Mouse (Mus musculus) left cerebral cortex, postnatal 36 days (tissue): ENCODE measurements around the gene Ptprn2. TPM values are rescaled to one million over a fixed set of nuclear protein-coding genes. Genes with fewer than 3 reads are reported as not detected.
"Not testable (repeated sequence)": the region's sequence is repeated elsewhere in the genome, so short reads cannot be mapped to it uniquely, and the experiment has no call there.

Experiments used
- DNase-seq, 2 experiments: peaks; one replicate each; pipeline ENCODE4 v3.0.0; 2021 to 2022; ENCODE audit warnings: low spot score in 2 of 2, mixed read lengths in 1 of 2
- intact Hi-C: fragments of 180-260 bp; cut with DNase I; formaldehyde crosslinking; loops from one replicate; pipeline ENCODE4 v1.15.1; 2025
- total RNA-seq, 2 experiments: library from RNA; stranded (reverse); gene quantifications; 2 replicates each; pipeline ENCODE4 v1.2.3; 2021

The Ptprn2 gene
- total RNA-seq, 2 experiments from 2014 or later: 356 to 375 TPM

DNA sequence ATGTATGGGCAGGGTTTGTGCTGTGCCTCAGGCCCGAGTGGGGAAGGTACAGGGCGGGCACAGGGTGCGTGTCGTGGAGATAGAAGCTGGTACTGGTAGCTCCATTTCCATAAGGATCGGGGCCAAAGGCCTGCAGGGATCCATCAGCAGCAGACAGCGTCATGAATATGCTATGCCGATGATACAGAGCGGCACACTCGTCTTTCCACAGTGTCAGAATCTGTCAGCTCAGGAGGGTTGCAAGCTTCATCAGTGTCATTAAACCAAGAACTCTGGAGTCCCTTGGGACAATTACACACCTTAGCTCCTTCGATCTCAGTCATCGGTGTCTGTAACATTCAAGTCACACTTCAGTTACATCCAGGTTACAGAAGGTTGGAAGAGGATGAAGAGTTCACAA is 15.1 kb downstream of the Ptprn2 start:
- DNase-seq: no peak
- intact Hi-C loops: no loop called here

DNA sequence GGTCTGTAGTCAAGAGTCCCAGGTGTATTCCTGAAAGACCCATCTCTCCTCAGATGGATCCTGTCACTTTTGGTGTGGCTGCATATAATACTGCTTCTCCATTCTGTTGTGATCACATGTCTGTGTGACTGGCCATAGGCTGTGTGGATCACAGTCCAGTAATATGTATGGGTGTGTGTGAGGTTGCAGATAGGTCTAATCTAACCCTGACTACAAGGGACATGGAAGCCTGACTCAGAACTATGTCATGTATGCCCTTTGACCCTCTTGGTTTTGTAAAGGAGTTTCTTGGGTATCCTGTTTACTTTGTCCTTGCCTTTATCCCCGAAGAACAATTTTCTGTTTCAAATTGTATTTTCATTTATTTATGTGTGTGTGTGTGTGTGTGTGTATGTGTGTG is 27.0 kb downstream of the Ptprn2 start:
- intact Hi-C loops: no loop called here
- DNase-seq: no peak

DNA sequence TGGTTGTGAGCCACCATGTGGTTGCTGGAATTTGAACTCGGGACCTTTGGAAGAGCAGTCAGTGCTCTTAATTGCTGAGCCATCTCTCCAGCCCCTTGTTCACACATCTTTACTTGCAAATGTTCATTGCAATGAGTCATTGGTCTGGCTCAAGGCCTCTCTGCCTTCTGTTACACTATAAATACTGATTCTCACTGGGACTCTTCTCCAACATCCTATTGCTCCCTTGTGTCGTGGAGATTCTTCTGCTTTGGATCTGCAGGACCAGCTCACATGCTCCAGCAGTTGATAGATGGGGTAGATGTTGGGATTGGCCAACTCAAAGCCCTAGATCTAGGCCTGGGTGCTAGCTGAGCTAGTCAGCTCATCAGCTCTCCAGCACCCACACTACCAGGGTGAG is 28.3 kb downstream of the Ptprn2 start:
- DNase-seq, intact Hi-C loops: not testable (repeated sequence)

DNA sequence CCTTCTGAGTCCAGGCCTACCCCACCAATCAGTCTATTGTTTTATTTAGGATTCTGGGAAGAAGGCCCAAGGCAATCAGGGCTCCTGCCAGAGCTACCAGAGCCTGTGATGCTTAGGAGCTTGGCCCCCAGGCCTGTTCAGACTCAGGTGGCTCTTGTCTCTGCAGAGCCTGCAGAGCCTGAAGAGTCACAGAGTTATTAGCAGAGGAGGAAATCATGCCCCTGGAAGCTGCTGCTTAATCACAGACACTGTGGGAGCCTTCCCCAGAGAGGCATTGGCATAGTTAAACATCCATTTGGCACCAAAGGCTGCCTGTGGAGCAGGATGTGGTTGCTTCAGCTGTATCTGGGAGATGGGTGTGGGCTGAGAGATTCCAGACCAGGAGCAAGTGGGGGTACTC is 30.3 kb downstream of the Ptprn2 start:
- intact Hi-C loops: no loop called here
- DNase-seq: no peak

DNA sequence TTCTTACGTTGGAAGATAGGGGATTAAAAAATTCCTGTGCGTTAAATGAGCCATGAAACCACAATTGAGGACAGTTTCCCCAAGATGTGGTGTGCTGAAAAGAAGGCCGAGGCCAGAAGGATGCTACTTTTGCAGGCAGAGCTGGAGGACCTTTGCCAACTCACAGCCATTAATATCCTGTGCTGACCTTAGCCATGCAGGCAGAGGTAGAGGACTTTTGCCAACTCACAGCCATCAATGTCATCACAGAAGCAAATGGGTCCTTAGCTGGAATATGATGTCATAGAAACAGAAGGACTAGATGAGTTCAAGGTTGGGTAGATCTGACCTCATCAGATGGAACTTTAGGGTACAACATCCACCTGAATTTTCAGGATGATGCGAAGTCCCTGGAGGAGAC is 43.3 kb downstream of the Ptprn2 start:
- intact Hi-C loops: no loop called here

DNA sequence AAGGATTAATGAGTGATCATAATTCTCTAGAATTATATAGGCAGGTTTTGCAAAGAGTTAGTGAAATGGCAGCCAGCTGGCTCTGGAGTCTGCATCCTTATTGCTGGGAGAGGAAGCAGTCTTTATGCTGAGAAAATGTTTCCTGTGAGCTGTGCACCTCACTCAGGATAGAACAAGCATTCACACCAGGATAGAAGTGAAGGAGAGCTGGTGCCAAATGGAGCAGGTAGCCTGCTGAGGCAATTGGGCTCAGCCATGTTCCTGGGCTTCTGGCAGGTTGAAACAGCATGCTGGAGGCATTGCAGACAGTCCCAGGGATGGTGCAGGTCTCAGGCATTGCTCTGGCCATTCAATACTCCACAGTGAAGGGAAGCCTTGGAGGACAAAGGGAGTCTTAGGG is 47.8 kb downstream of the Ptprn2 start:
- DNase-seq: no peak

More for the DNA sequence above, 43.3 kb downstream of the Ptprn2 start:
- no peak for DNase-seq

DNA sequence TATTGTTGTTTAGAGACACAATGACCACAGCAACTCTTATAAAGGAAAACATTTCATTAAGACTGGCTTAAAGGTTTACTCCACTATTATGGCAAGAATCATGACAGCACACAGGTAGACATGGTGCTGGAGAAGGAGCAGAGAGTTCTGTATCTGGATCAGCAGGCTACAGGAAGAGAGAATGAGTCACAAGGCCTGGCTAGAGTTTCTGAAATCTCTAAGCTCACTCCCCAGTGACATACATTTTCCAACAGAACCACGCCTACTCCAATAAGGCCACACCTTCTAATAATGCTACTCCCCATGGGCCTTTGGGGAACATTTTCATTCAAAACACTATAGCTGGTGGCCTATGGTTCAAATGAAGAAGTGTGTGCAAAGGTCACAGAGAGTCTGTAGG is 53.8 kb downstream of the Ptprn2 start:
- intact Hi-C loops: no loop called here
- no peak for DNase-seq

More for the DNA sequence above, 47.8 kb downstream of the Ptprn2 start:
- intact Hi-C loops: no loop called here

DNA sequence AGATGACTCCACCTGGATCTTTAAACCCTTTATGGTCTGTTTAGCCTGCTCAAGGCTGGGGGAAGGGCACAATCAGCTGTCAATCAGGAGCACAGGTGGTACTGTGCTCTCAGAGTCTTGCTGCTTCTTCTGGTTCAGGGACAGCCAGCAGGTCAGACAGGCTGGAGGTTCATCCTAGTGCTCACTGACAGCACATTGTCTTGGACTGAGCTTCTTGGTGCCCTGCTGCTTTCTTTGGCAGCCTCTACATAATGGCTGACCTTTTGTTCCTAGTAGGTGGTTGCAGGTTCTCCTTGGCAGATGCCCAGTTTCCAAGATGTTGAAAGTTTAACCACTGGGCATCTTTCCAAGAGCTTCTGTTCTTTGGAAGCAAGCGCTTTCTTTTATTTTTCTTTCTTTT is 55.1 kb downstream of the Ptprn2 start:
- intact Hi-C loops: no loop called here
- no peak for DNase-seq

DNA sequence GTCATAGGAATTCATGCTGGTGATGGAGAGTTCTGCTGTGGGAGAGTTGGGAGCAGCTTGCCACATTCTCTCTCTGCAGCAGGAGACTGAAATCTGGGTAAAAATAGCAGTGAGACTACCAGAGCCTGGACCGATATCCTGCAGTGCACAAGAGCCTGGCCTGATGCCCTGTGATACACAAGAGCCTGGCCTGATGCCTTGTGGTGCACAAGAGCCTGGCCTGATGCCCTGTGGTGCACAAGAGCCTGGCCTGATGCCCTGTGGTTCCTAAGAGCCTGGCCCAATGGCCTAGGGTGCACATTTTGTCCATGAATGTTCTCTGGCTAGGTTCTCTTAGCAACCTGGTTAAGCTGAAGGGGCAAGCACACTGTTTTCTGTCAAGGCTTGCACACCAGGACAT is 64.5 kb downstream of the Ptprn2 start:
- intact Hi-C loops: no loop called here
- DNase-seq: peak; percentile 47 to 48

DNA sequence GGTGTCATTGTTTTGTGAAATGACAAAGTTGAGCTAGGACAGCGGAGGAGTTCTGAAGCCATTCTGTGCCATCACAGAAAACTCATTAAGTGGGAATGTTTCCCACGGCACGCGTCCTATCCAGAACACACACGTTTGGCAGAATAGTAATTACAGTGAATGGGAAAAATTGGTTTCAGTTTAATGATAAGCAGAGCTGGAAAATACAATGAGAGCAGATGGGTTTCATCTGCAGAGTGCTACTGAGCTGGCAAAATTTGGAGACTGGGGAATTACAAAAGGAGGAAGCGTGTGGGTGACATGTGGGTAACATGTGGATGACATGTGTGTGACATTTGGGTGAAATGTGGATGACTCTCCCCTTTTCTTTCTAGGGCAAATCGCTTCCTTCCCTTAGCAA is 66.0 kb downstream of the Ptprn2 start:
- intact Hi-C loops: no loop called here
- no peak for DNase-seq

DNA sequence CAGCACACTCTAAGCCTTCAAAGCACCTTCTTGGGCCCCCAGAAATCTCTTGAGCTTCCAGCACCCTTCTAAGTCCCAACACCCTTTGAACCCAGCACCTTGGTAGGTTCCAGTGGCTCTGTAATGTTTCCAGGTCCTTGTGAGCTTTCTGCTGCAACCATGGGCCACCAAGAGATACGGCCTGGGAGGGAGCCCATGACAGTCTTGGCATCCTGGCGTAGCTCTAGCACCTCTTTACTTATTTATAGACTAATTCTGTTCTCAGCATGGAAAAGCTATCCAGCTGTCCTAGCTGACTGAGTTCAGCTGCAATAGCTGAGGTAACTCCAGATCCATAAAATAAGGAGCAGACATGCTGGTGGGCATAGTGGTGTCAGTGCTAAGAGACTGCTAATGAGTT is 66.8 kb downstream of the Ptprn2 start:
- no peak for DNase-seq
- intact Hi-C loops: no loop called here

DNA sequence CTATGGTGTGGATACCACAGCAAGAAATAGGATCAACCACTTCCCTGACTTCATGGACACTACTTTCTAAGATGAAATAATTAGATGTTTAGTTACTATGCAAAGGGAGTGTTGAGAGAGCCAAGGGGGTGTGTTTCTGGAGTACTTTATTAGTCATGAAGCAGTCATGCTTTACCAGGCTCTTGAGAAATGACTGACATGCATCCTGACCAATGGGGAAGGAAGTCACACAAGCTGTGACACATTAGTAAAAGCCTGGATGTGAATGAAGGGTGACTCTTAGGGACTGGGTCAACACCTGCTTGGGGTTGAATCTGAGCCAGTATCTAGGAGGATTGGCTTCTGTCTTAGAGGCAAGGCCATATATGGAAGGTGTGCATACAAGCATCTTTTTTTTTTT is 67.8 kb downstream of the Ptprn2 start:
- no peak for DNase-seq
- intact Hi-C loops: no loop called here

DNA sequence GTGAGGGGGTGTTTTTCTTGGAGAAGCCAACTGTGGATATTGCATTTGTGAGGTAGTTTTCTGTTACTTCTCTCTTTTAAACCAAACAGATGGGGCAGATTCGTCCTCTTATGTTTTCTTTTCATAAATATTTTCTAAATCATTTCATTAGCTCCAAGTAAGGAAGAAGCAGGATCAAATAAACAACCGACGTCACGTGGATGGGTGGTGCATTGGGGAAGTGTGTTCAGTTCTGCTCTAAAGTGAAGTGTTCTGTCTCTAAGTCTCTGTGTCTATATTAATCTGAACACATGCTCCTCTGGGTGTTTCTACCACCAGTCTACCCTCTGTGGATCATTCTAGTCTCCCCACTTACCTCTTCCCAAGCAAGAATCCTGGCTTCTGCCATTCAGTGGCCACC is 70.4 kb downstream of the Ptprn2 start:
- DNase-seq: no peak
- intact Hi-C loops: no loop called here

DNA sequence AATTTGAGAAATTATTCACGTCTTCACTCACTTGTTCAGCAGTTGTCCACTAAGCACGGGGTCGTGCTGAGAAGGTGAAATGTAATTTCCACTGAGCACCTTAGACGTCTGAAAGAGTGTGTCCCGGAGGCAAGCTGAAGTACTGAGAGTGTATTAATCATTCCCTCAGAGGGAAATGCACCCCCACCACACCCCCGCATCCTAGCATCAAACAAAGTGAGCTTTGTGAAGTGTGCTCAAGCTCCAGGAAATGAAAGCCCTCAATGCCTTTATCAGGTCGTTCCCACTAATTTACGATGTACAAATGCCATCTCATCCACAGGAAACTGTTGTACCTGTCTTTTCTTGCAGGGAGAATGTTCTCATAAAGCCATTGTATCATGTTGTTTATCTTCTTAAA is 78.9 kb downstream of the Ptprn2 start:
- no peak for DNase-seq
- intact Hi-C loops: no loop called here

DNA sequence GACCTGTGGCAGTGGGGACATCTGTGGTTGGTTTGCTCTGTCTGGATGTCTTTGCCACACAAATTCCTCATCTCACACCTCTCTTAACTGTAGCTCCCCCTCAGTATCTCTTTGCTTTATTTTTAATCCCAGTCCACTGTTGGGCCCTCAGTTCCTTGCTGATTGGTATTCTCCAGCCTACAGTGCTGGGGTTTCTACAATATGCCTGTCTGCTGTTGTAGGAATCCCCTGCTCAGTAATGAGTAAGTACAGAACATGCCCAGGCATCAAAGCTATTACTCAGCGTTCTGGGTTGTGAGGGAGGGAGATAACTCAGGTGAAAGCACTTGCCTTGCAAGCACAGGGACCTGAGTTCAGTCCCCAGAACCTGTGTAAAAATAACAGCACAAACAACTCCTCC is 81.2 kb downstream of the Ptprn2 start:
- no peak for DNase-seq
- intact Hi-C loops: no loop called here

DNA sequence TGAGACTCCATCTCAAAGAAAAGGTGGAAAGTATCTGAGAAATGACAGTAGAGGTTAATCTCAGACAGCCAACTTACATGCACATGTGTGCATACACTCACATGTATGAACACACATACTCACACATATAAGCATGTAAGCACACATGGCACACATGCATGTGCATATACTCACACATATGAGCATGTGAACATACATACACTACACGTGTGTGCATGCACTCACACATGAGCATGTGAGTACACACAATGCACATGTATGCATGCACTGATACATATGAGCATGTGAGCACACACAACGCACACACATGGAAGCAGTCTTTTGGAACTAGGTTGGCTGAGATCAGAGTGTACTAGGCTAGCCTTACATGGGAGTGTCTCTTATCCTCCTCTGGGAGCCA is 81.7 kb downstream of the Ptprn2 start:
- intact Hi-C loops: no loop called here
- no peak for DNase-seq

DNA sequence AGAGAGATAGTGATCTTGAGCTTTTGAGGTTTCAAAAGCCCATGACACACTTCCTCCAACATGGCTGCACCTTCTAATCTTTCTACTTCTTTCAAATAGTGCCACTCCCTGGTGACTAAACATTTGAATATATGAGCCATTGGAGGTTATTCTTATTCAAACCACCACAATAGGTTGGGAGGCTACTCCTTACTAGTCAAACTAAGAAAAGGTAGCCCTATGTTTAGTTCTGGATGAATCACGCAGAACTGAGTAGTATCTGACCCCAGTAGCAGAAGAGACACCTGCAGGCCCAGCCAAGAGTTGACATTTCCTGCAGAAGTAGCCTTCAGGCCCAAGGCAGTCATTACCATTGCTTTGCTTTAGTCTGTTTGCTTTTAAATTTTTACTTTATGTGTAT is 84.0 kb downstream of the Ptprn2 start:
- DNase-seq: no peak
- intact Hi-C loops: no loop called here

DNA sequence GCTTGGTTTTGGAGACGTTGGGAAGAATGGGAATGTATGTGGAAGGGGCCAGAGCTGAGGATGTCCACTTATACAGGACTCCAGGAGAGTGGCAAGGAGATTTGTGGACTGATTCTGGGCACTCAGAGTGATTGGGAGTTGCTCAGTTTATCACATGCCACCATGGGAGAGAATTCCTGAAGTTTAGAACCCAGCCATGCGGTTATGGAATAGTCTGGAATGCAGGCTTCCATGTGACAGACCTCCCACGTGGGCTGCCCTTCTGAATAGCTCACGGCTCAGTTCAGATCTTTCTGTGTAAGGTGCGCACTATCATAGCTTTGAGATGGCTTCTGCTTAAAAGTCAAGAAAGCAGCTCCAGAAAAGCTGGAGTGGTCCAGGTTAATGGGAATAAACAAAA is 88.6 kb downstream of the Ptprn2 start:
- DNase-seq: no peak

DNA sequence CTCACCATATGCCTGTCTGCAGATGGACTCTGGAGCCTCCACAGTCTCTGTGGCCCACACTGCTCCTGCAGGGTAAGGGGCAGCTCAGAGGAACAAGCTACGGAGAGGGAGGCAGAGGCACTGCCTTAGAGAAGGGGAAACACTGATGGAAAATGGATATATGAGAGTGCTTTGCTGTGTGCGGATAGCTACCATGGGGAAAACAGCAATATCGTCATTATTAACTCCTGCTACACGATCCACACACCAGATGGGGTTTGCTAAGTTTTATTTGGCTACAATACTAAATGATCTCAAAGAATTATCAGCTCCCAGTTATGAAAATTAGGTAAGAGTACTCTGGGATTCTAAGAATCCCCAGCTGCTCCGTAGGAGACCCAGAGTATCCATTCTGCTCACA is 89.2 kb downstream of the Ptprn2 start:
- intact Hi-C loops: no loop called here
- no peak for DNase-seq

More for the DNA sequence above, 88.6 kb downstream of the Ptprn2 start:
- intact Hi-C loops: no loop called here

DNA sequence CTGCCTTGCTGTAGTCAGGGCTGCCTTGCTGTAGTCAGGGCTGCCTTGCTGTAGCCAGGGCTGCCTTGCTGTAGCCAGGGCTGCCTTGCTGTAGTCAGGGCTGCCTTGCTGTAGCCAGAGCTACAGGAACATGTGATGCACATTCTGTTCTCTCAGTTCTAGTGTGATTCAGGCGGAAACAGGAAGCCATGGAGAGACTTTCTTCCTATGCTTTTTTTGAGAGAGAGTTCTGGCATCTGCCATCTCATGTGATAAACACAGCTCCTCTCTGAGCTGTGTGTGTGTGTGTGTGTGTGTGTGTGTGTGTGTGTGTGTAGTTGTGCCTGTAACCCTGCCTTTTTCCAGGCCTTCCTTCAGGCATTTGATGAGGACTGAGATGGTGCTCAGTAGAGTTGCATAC is 92.4 kb downstream of the Ptprn2 start:
- DNase-seq, intact Hi-C loops: not testable (repeated sequence)

DNA sequence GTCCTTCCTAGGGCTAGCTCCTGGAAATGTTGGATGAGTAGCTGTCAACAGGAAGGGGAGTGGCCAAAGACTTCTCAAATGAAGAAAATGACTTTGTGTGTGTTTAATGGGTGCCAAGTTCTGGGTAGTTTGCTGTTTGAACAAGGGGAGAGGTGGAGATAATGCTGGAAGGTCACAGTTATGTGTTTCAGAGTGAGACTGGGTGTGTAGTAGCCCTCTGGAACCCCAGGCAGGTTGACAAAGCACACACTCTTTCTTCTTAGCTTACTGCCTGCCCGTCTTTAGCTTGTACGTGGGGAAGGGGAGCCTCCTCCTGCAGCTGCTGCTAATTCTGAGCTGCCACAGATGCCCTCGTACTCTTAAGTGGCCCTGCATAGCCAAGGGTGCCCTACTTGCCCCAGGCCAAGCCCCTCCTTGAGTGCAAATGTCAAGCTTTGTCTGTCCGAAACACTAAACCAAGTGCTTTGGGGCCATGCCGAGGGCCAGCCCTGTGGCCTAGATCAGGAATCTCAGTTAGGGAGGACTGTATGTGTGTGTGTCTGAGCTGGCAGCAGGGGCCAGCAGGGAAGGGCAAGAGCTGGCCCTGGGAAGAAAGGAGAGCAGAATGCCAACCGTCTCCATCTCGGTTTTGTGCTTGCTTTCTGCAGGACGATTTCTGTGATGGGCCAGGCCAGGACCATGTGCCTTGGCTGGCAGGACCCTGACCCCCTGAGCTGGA is 95.5 kb downstream of the Ptprn2 start:
- intact Hi-C loops: no loop called here
- no peak for DNase-seq

DNA sequence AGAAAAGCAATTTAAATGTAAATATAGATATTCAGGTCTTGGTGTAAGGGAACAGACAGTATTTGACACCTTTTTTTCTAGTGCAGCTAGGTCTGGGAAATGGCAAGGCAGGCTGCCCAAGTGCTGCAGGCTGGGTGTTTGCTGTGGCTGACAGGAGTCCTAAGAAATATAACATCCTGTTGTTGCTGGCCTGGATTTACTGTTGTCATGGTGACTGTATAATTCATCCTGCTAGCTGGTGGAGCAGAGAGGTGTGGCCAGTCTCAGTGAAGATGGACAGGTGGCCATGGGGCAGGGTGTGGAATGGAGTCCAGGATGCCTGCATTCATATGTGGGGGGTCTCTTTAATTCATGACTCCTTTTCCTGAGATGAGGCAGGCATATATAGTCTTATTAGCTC is 96.3 kb downstream of the Ptprn2 start:
- peak in 1 of 2 experiments; percentile 34 for DNase-seq
- intact Hi-C loops: no loop called here
